Mouse (Mus musculus) kidney, adult 2 months (tissue): ENCODE measurements at regions not wholly inside any gene's neighbourhood (a gene's known extent, or its start where the extent isn't known, plus 50 kb on each side); places are given as distances from the start of the nearest gene placed in this dataset.

Experiments
- CTCF ChIP-seq: fragments of 200-500 bp; conservative IDR thresholded peaks from 2 replicates; pipeline ENCODE4 v1.5.1; 2011; ENCODE audit warnings: low read depth, mild to moderate bottlenecking, control low read depth, low read length, moderate library complexity, mixed read lengths; ENCODE audit not compliant: insufficient read depth, insufficient read length
- POLR2A ChIP-seq: fragments of 200-500 bp; IDR thresholded peaks from one replicate; pipeline ENCODE4 v1.6.1; 2011; ENCODE audit warnings: low read depth, low read length, control low read depth

DNA sequence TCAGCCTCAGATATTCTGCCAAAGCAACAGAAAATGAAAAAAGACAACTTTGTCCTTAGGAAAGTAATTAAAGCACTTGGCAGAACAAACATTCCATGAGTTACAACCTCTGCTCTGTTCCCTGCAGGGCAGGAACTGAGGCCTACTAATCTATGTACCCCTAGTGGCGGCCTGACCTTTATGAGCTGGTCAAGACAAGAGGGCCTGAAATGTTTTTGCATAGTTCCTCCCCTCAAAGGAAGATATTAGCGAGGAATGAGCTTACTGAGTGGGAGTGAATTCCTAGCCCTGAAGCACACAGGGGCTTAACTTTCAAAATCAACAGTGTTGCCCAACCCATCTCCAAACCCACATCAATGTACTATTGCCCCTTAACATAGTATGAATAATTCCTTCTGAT is 76.6 kb upstream of the Itgb1 start:
- TF ChIP-seq CTCF: no peak
- TF ChIP-seq POLR2A: no peak
